Mouse (Mus musculus): ENCODE data around the gene Nop2. TPM values are rescaled to one million over a fixed set of nuclear protein-coding genes. Genes with fewer than 3 reads are reported as not detected.

Gene Nop2
- polyA plus RNA-seq, 1 experiment from 2014 or later = 56.5 TPM

DNA sequence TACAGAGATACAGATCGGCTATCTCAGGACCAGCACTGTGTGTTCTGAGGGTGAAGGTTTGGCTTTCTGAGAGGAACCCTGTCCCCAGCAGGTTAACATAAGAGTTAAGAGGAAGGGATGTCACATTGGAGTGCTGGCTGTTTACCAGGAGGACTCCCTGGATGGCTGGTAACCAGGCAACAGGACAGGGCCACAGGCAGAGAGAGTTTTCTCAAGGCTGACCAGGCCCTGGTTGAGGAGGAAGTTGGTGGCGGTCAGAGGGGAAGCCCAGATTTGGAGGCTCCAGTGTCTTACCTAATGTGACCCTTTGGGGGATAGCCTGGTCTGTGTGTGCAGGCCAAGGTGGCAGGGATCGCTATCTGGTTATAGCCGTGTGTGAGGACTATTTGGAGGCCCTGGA is 15.1 kb downstream of the Nop2 start:
- Histone ChIP-seq H3K27ac (no peak overlapping the region), H3K4me1 (peaks cover 46% of the 10 kb centered on the region), H3K4me3 (no peak overlapping the region), H3K36me3 (peaks cover 20% of the 10 kb centered on the region), H3K9ac (no peak overlapping the region), H3K4me2 (peak overlapping the region; percentile 89), H3K27me3 (no peaks in the 10 kb centered on the region), H3K9me3 (no peaks in the 10 kb centered on the region)
- ATAC-seq (ENCODE audit: borderline replicate concordance, extremely low read depth, low FRiP score, low TSS enrichment) = no peak
- 75% methylated on average over 4 of the region's 4 CpGs for WGBS

DNA sequence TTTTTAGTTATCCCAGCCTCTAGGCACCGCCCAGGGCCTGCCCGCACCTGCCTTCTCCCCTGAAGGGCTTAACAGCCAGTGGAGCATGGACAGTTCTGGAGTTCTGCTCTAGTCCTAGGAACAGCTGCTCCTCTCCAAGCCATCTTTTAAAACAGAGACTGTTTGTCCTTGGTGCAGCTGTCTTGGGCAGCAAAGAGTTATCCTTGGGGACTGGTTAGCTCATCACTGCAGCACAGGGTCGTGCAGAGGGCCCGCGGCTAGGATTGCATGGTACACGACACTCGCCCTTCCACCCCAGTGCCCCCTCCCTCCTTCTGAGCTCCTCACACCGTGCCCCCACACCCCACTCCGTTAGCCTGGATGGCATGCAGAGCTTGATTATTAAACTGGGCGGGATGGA is 15.6 kb downstream of the Nop2 start:
- Histone ChIP-seq H3K4me1 (peaks cover 46% of the 10 kb centered on the region), H3K4me2 (no peak overlapping the region; the same call in 1 of the 2 replicates), H3K4me3 (no peak overlapping the region), H3K36me3 (peaks cover 15% of the 10 kb centered on the region), H3K27ac (no peak overlapping the region), H3K27me3 (no peaks in the 10 kb centered on the region), H3K9ac (no peak overlapping the region), H3K9me3 (no peaks in the 10 kb centered on the region)
- WGBS = 56% methylated on average over 10 of the region's 10 CpGs
- no peak for ATAC-seq (ENCODE audit: borderline replicate concordance, extremely low read depth, low FRiP score, low TSS enrichment)

DNA sequence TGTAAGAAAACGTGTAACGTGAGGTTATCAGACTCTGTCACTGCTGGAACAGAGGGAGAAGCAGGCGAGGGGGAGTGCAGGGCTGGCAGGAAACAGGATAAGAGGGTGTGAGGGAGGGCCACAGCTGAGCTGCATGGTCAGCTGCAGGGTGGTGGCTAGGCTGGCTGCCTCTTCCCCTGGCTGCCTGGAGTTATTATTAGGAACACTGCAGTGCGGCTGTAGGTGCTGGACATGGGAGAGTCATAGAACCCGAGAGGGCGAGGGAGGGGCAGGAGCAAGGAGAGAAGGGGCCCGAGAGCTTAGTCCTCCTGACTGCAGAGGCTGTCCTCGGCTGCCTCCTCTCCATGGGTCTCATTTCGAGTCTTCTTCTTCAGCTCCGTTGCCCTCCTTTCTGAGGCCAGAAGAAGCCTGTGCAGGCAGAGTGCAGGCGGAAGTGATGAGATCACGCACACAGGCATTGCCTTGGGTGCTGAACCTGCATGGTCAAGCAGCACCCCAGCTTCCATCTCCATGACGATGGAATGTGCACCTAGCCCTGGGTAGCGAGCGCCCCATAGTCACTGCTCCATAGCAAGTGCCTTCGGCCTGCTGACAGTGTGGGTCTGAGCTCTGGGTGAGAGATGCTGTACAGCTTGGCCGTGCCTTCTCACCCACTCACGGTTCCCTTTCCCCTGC is 16.7 kb downstream of the Nop2 start:
- peaks cover 18% of the 10 kb centered on the region; the same call in 1 of the 2 replicates for H3K36me3 ChIP-seq
- no peaks in the 10 kb centered on the region for H3K27me3 ChIP-seq
- H3K4me1 ChIP-seq = peaks cover 46% of the 10 kb centered on the region
- WGBS = 52% methylated on average over 18 of the region's 18 CpGs
- peak overlapping the region; percentile 61 for H3K27ac ChIP-seq
- ATAC-seq (ENCODE audit: borderline replicate concordance, extremely low read depth, low FRiP score, low TSS enrichment) = no peak
- no peaks in the 10 kb centered on the region for H3K9me3 ChIP-seq
- H3K4me3 ChIP-seq = no peak overlapping the region
- peak overlapping the region; percentile 16; the same call in 1 of the 2 replicates for H3K4me2 ChIP-seq
- H3K9ac ChIP-seq = no peak overlapping the region

DNA sequence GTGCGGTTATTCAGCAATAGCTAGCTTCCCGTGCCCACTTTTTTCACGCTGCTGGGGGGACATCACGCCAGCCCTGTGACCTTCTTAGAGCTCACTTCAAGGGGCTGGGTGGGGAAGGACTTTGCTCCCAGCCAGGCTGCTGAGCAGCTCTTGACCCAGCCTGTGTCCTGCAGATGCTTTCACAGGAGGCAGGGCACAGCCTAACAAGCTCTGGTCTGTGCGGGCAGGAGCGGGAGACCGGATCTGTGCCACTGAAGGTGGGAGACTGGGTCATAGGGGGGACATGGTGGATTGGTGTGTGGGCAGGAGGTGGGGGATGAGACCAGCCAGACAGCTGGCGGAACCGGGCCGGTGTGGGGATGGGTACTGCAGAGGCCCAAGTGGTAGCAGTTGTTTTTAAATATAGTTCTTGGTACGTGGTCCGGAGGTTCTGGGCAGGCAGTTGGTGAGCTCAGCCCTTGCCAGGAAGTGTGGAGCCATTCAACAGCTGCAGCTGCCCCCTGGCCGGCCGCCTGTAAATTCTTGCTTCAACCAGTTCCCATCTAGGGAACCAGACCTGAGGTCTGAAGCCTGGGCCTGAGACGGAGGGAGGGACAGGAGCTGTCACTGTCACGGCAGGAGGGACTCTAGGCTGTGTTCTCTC is 17.3 kb downstream of the Nop2 start:
- no peak overlapping the region for H3K9ac ChIP-seq
- H3K4me1 ChIP-seq = peaks cover 46% of the 10 kb centered on the region
- H3K9me3 ChIP-seq = no peaks in the 10 kb centered on the region
- H3K27me3 ChIP-seq = no peaks in the 10 kb centered on the region
- H3K36me3 ChIP-seq = 0 out of 2 replicates have a peak, but pooled peaks cover 11% of the 10 kb centered on the region
- 66% methylated on average over 16 of the region's 16 CpGs for WGBS
- H3K4me3 ChIP-seq = no peak overlapping the region
- H3K4me2 ChIP-seq = no peak overlapping the region
- H3K27ac ChIP-seq = peak overlapping the region; percentile 55; the same call in 1 of the 2 replicates
- no peak for ATAC-seq (ENCODE audit: borderline replicate concordance, extremely low read depth, low FRiP score, low TSS enrichment)

DNA sequence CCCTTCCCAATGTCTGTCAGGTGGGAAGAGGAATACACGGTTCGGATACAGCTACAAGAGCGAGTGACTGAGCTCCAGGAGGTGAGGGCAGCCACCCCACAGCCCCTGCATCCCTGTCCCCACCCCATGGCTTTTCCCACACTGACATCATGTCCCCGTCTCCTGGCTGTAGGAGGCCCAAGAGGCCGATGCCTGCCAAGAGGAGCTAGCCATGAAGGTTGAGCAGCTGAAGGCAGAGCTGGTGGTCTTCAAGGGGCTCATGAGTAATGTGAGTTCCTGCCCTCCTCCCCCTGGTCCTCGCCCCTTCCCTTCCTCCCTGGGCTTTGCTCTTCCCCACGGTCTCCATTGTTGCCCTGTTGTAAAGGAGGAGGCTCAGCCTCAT is 17.9 kb downstream of the Nop2 start:
- H3K4me1 ChIP-seq = peaks cover 46% of the 10 kb centered on the region

DNA sequence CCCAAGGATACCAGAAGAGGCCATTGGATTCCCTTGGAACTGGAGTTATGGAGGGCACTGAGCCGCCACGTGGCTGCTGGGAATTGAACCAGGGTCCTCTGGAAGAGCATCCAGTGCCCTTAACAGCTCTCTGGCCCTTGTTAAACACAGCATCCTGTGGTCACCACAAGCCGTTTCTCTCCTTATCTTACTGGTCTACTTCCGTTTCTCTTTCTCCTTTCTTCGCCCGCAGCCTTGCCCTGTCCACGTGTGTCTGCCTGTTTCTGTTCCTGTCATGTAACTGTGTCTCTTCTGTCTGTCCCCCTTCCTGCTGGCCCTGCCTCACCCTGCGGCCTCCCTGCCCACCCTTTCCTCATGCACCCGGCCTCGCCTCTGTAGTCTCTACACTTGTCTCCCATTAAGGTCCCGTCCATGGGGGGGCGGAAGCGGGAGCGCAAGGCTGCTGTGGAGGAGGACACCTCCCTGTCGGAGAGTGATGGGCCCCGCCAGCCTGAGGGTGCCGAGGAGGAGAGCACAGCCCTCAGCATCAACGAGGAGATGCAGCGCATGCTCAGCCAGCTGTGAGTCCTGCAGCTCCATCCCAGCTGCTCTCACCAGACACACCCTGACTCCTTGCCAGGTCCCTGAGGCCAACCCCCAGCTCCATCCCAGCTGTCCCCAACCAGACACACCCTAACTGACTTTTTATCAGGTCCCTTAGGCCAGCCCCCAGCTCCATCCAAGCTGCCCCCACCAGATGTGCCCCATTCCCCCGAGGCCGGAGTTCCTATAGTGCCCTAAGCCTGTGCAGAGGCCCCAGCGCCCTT is 20.7 kb downstream of the Nop2 start:
- H3K4me3 ChIP-seq = no peak overlapping the region
- peaks cover 22% of the 10 kb centered on the region for H3K4me1 ChIP-seq
- no peaks in the 10 kb centered on the region for H3K9me3 ChIP-seq
- 0 out of 2 replicates have a peak, but pooled peaks have one; percentile 12 for ATAC-seq (ENCODE audit: borderline replicate concordance, extremely low read depth, low FRiP score, low TSS enrichment)
- H3K36me3 ChIP-seq = 0 out of 2 replicates have a peak, but pooled peaks cover 5% of the 10 kb centered on the region
- H3K27ac ChIP-seq = no peak overlapping the region
- WGBS = 72% methylated on average over 22 of the region's 22 CpGs
- no peak overlapping the region for H3K4me2 ChIP-seq
- H3K27me3 ChIP-seq = no peaks in the 10 kb centered on the region
- no peak overlapping the region for H3K9ac ChIP-seq

More for the DNA sequence above, 17.9 kb downstream of the Nop2 start:
- Histone ChIP-seq H3K4me3 (no peak overlapping the region), H3K9ac (no peak overlapping the region), H3K27me3 (no peaks in the 10 kb centered on the region), H3K4me2 (no peak overlapping the region), H3K36me3 (0 out of 2 replicates have a peak, but pooled peaks cover 6% of the 10 kb centered on the region), H3K9me3 (no peaks in the 10 kb centered on the region), H3K27ac (peak overlapping the region; percentile 55; the same call in 1 of the 2 replicates)
- no peak for ATAC-seq (ENCODE audit: borderline replicate concordance, extremely low read depth, low FRiP score, low TSS enrichment)
- WGBS = 77% methylated on average over 7 of the region's 7 CpGs

DNA sequence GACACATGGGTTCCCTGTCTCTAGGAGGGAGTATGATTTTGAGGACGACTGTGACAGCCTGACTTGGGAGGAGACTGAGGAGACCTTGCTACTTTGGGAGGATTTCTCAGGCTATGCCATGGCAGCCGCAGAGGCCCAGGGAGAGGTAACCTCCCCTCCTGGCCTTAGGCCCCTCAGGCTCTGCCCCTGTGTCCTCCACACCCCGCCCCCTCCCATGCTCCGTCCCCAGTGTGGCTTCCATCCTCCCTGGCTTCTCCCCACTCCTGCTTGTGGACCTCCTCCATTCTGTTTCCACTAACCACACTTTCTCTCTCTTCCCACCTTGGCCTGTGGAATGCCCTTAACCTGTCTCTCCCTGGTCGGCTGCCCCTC is 21.3 kb downstream of the Nop2 start:
- 73% methylated on average over 5 of the region's 5 CpGs for WGBS
- no peak overlapping the region for H3K4me2 ChIP-seq
- 0 out of 2 replicates have a peak, but pooled peaks cover 5% of the 10 kb centered on the region for H3K36me3 ChIP-seq
- H3K27ac ChIP-seq = no peak overlapping the region
- H3K9me3 ChIP-seq = no peaks in the 10 kb centered on the region
- ATAC-seq (ENCODE audit: borderline replicate concordance, extremely low read depth, low FRiP score, low TSS enrichment) = no peak
- no peak overlapping the region for H3K4me3 ChIP-seq
- H3K4me1 ChIP-seq = peaks cover 18% of the 10 kb centered on the region
- no peaks in the 10 kb centered on the region for H3K27me3 ChIP-seq
- H3K9ac ChIP-seq = no peak overlapping the region

DNA sequence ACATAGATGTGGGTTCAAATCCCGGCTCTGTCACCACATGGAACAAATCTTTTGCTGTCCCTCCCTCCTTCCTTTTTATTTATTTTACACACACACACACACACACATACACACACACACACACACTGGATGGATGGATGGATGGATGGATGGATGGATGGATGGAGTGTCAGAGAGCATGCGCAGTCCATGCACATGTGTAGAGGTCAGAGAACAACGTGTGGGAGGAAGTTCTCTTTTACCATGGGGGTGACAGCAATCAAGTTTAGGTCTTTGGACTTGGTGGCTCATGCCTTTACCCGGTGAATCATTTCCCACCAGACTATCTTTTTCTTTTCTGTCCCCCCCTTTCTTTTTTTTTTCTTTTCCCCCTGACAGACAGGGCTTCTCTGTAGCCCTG is 22.0 kb downstream of the Nop2 start:
- no peak for ATAC-seq (ENCODE audit: borderline replicate concordance, extremely low read depth, low FRiP score, low TSS enrichment)
- WGBS = 87% methylated on average over 4 of the region's 4 CpGs
- H3K36me3 ChIP-seq = peaks cover 9% of the 10 kb centered on the region

DNA sequence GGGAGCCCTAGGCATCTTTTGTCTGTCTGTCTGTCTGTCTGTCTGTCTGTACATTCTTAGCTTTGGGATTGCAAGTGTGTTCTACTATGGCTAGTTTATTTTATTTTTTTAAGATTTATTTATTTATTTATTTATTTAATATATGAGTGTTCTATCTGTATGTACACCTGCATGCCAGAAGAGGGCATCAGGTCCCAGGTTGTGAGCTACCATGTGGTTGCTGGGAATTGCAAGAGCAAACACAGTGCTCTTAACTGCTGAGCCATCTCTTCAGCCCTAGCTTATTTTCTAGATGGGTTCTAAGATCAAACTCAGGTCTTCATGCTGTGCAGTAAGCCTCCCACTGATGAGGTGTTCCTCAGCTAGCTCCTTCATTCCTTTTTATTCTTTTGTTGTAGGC is 22.8 kb downstream of the Nop2 start:
- H3K9me3 ChIP-seq = no peaks in the 10 kb centered on the region
- H3K36me3 ChIP-seq = peaks cover 17% of the 10 kb centered on the region
- H3K27ac ChIP-seq = no peak overlapping the region
- ATAC-seq (ENCODE audit: borderline replicate concordance, extremely low read depth, low FRiP score, low TSS enrichment) = no peak
- no peaks in the 10 kb centered on the region for H3K27me3 ChIP-seq
- no peak overlapping the region for H3K4me3 ChIP-seq
- no peak overlapping the region for H3K4me2 ChIP-seq
- no peak overlapping the region for H3K9ac ChIP-seq
- peaks cover 3% of the 10 kb centered on the region for H3K4me1 ChIP-seq

More for the DNA sequence above, 22.0 kb downstream of the Nop2 start:
- Histone ChIP-seq H3K4me2 (no peak overlapping the region), H3K9ac (no peak overlapping the region), H3K9me3 (no peaks in the 10 kb centered on the region), H3K27ac (no peak overlapping the region), H3K4me3 (no peak overlapping the region), H3K27me3 (no peaks in the 10 kb centered on the region), H3K4me1 (peaks cover 11% of the 10 kb centered on the region)

DNA sequence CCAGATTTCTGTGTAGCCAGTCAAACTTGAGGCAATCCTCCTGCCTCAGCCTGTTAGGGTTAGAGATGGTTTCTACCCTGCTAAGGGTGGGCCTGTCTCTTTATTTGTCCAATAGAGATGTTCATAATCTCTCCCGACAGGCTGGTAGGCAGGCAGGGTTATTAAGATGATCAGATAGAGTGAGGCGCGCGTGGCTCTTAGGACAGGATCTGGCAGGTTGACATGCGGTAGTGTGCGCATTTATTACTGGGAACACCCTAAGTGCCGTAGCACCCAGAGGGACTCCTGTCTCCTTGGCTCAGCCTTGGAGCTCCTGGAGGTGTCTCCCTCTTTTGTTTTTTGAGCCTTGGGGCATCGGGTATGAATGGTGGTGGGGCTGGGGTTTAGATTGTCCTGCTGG is 23.6 kb downstream of the Nop2 start:
- no peaks in the 10 kb centered on the region for H3K4me1 ChIP-seq
- no peak overlapping the region for H3K9ac ChIP-seq
- WGBS = 88% methylated on average over 8 of the region's 8 CpGs
- H3K27me3 ChIP-seq = no peaks in the 10 kb centered on the region
- no peak for ATAC-seq (ENCODE audit: borderline replicate concordance, extremely low read depth, low FRiP score, low TSS enrichment)
- no peak overlapping the region for H3K4me3 ChIP-seq
- H3K9me3 ChIP-seq = no peaks in the 10 kb centered on the region
- H3K4me2 ChIP-seq = no peak overlapping the region
- H3K27ac ChIP-seq = no peak overlapping the region
- peaks cover 23% of the 10 kb centered on the region for H3K36me3 ChIP-seq

DNA sequence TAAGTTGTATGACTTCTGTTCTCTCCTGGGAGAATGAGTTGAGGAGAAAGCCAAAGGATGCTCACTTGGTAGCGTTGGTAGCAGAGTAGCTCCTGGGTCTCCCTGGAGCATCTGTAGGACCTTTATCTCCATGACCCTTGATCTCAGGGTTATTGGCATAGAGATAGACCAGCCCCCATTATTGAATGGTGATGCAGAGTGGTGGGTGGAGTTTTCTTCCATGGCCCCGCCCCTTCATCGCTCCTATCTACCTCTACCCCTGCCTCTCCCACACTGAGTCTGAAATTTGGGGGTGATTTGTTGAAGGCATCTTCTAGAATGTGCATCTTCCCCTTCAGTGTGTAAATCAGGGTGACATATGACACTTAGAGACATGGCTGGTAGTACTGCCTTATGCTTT is 24.8 kb downstream of the Nop2 start:
- no peak for ATAC-seq (ENCODE audit: borderline replicate concordance, extremely low read depth, low FRiP score, low TSS enrichment)
- 81% methylated on average over 3 of the region's 3 CpGs for WGBS

More for the DNA sequence above, 24.8 kb downstream of the Nop2 start:
- Histone ChIP-seq H3K36me3 (peaks cover 34% of the 10 kb centered on the region), H3K4me1 (peaks cover 8% of the 10 kb centered on the region; the same call in 1 of the 2 replicates), H3K27ac (no peak overlapping the region), H3K27me3 (no peaks in the 10 kb centered on the region), H3K4me3 (no peak overlapping the region), H3K4me2 (no peak overlapping the region), H3K9ac (no peak overlapping the region), H3K9me3 (no peaks in the 10 kb centered on the region)
